Mouse (Mus musculus): ENCODE measurements around the gene Fpgs. TPM values are rescaled to one million over a fixed set of nuclear protein-coding genes. Genes with fewer than 3 reads are reported as not detected.

The Fpgs gene
- total RNA-seq (2021): 12.5 and 15.4 TPM in 2 replicates
- long read RNA-seq, transcript Fpgs-201 (15 exons, 2,273 nt): major isoform, 8 of 130 reads
- long read RNA-seq, partial matches to known transcripts: 23 of 130 reads
- long read RNA-seq, other reads (novel, unspliced or antisense): 99 of 130 reads

GRCm38 (mm10) chr2:32704021-32704421 is at the start of gene Fpgs:
Fpgs (minus strand) TSS chr2:32704145.
- no peak for DNase-seq

- no peak for DNase-seq
These were observed 48.2 kb upstream of the Fpgs start for GRCm38 (mm10) chr2:32752181-32752580.

- DNase-seq: no peak
These were observed 47.7 kb upstream of the Fpgs start for GRCm38 (mm10) chr2:32751665-32752033.

- peak; percentile 76 for DNase-seq
These were observed 47.1 kb upstream of the Fpgs start for GRCm38 (mm10) chr2:32750887-32751664.

GRCm38 (mm10) chr2:32750199-32750598 is 46.3 kb upstream of the Fpgs start:
- DNase-seq: no peak

- no peak for DNase-seq
These were observed 45.1 kb upstream of the Fpgs start for GRCm38 (mm10) chr2:32749082-32749481.

GRCm38 (mm10) chr2:32744272-32744982 is 40.5 kb upstream of the Fpgs start:
- DNase-seq: no peak

- DNase-seq: no peak
These were observed 38.2 kb upstream of the Fpgs start for GRCm38 (mm10) chr2:32742173-32742531.

GRCm38 (mm10) chr2:32741273-32742172 is 37.6 kb upstream of the Fpgs start:
- DNase-seq: peak; percentile 56

- DNase-seq: no peak
These were observed 36.9 kb upstream of the Fpgs start, which contains the start of gene 6330409D20Rik for GRCm38 (mm10) chr2:32740916-32741272. 6330409D20Rik (minus strand) TSS chr2:32741016.

- DNase-seq: peak; percentile 34
These were observed 35.4 kb upstream of the Fpgs start for GRCm38 (mm10) chr2:32739311-32739710.

- DNase-seq: no peak
These were observed 33.1 kb upstream of the Fpgs start for GRCm38 (mm10) chr2:32737008-32737407.

GRCm38 (mm10) chr2:32736306-32736829 is 32.4 kb upstream of the Fpgs start:
- no peak for DNase-seq

- peak; percentile 38 for DNase-seq
These were observed 31.0 kb upstream of the Fpgs start for GRCm38 (mm10) chr2:32734933-32735332.

GRCm38 (mm10) chr2:32734480-32734879 is 30.5 kb upstream of the Fpgs start:
- DNase-seq: no peak

GRCm38 (mm10) chr2:32732695-32733094 is 28.8 kb upstream of the Fpgs start:
- no peak for DNase-seq

- no peak for DNase-seq
These were observed 28.0 kb upstream of the Fpgs start for GRCm38 (mm10) chr2:32731911-32732310.

GRCm38 (mm10) chr2:32730854-32731253 is 26.9 kb upstream of the Fpgs start:
- no peak for DNase-seq

GRCm38 (mm10) chr2:32729547-32729946 is 25.6 kb upstream of the Fpgs start:
- DNase-seq: no peak

GRCm38 (mm10) chr2:32728463-32728862 is 24.5 kb upstream of the Fpgs start:
- peak; percentile 51 for DNase-seq

GRCm38 (mm10) chr2:32727435-32727834 is 23.5 kb upstream of the Fpgs start:
- DNase-seq: peak; percentile 85

All from adrenal gland, postnatal 25 days (tissue).